Mouse (Mus musculus) cerebellum, adult (tissue): Measurements from ENCODE around the gene Hsdl1.

Experiments
- ATAC-seq: cut with Nextera tagmentation; 2 replicates; pipeline ENCODE4 v1.9.2; 2017; ENCODE audit warnings: mild to moderate bottlenecking, moderate library complexity, mixed read lengths; ENCODE audit not compliant: insufficient number of reproducible peaks, low FRiP score, low TSS enrichment

Hsdl1 gene

GRCm38 (mm10) chr8:119574437-119575365 lies at the start of gene Hsdl1, which contains the start of gene Dnaaf1:
Gene Hsdl1, minus strand, starts transcription at chr8:119575183.
Gene Dnaaf1, plus strand, starts transcription at chr8:119575235.
- peak; percentile 83 for ATAC-seq

- no peak for ATAC-seq
Measured at GRCm38 (mm10) chr8:119623744-119624143, 48.8 kb upstream of the Hsdl1 start.

GRCm38 (mm10) chr8:119623061-119623460 lies 48.1 kb upstream of the Hsdl1 start:
- no peak for ATAC-seq

- no peak for ATAC-seq
Measured at GRCm38 (mm10) chr8:119622555-119622954, 47.6 kb upstream of the Hsdl1 start.

GRCm38 (mm10) chr8:119620848-119621465 lies 46.0 kb upstream of the Hsdl1 start:
- no peak for ATAC-seq

- ATAC-seq: no peak
Measured at GRCm38 (mm10) chr8:119620116-119620840, 45.3 kb upstream of the Hsdl1 start.

GRCm38 (mm10) chr8:119618887-119619286 lies 43.9 kb upstream of the Hsdl1 start:
- no peak for ATAC-seq

- ATAC-seq: no peak
Measured at GRCm38 (mm10) chr8:119617586-119617985, 42.6 kb upstream of the Hsdl1 start.

- no peak for ATAC-seq
Measured at GRCm38 (mm10) chr8:119616811-119617210, 41.8 kb upstream of the Hsdl1 start.

GRCm38 (mm10) chr8:119616358-119616757 lies 41.4 kb upstream of the Hsdl1 start:
- ATAC-seq: no peak

GRCm38 (mm10) chr8:119615096-119615495 lies 40.1 kb upstream of the Hsdl1 start:
- no peak for ATAC-seq

GRCm38 (mm10) chr8:119612471-119612870 lies 37.5 kb upstream of the Hsdl1 start, which contains the start of gene Adad2:
Gene Adad2, plus strand, starts transcription at chr8:119612747.
- no peak for ATAC-seq

- ATAC-seq: no peak
Measured at GRCm38 (mm10) chr8:119606224-119606623, 31.2 kb upstream of the Hsdl1 start.

GRCm38 (mm10) chr8:119604996-119605395 lies 30.0 kb upstream of the Hsdl1 start, which contains the start of gene Taf1c:
Gene Taf1c, minus strand, starts transcription at chr8:119605222.
- ATAC-seq: peak; percentile 80

- ATAC-seq: no peak
Measured at GRCm38 (mm10) chr8:119604398-119604803, 29.4 kb upstream of the Hsdl1 start.

GRCm38 (mm10) chr8:119603771-119604170 lies 28.8 kb upstream of the Hsdl1 start:
- no peak for ATAC-seq

GRCm38 (mm10) chr8:119591456-119591855 lies 16.5 kb upstream of the Hsdl1 start:
- ATAC-seq: no peak

- ATAC-seq: no peak
Measured at GRCm38 (mm10) chr8:119590348-119590747, 15.4 kb upstream of the Hsdl1 start.

- ATAC-seq: no peak
Measured at GRCm38 (mm10) chr8:119588844-119589243, 13.9 kb upstream of the Hsdl1 start.

GRCm38 (mm10) chr8:119588321-119588720 lies 13.3 kb upstream of the Hsdl1 start:
- ATAC-seq: no peak

- no peak for ATAC-seq
Measured at GRCm38 (mm10) chr8:119585901-119586300, 10.9 kb upstream of the Hsdl1 start.
